In genomic region chr1:37678327-37679123, GRCm38 (mm10) we compare ENCODE assay signal across 9 mouse cellular contexts. TPM values are rescaled to one million over a fixed set of nuclear protein-coding genes. Genes with fewer than 3 reads are reported as not detected.
DNase-seq lines count a peak whose midpoint lies in the region; ATAC-seq and TF ChIP-seq lines count a peak whose summit lies in the region.
"Had no signal": no experiment of that assay in that cellular context is flagged by ENCODE, and none has a peak within 500 bp of the region (broad histone marks: within the 10 kb centered on the region; RNA-seq: fewer than 3 reads in every experiment).

No protein-coding gene starts in this region.

- H3K27me3 ChIP-seq in MEL (ENCODE audit: control insufficient read depth in 1 of 2, insufficient read depth in 2 of 2, low read length in 2 of 2), result peaks cover 2 to 4% of the 10 kb centered on the region in 2 experiments
- no peaks in the 10 kb centered on the region for H3K27me3 ChIP-seq in embryonic facial prominence, embryonic 14.5 days (replicated peaks; ENCODE audit: control insufficient read depth, insufficient read depth, low read length)
- H3K27me3 ChIP-seq in heart, embryonic 15.5 days, result no peaks in the 10 kb centered on the region; the same call in 1 of the 2 replicates
- H3K27me3 ChIP-seq: neural tube, embryonic 13.5 days had no signal

- DNase-seq in MEL (ENCODE audit: low read depth, low spot score), result peak; percentile 69
- DNase-seq in adrenal gland, postnatal 4 days (ENCODE audit: low spot score in 2 of 2), result peak; percentile 58 to 74
- peak; percentile 79 for DNase-seq in embryonic facial prominence, embryonic 14.5 days (ENCODE audit: low spot score)
- DNase-seq in layer of hippocampus, postnatal 10 days (ENCODE audit: low spot score in 2 of 2), result peak; percentile 87 to 90
- DNase-seq in lung, postnatal 25 days (ENCODE audit: low spot score), result peak; percentile 75
- peak; percentile 89 for DNase-seq in right cerebral cortex, postnatal 4 days
- DNase-seq in urinary bladder, postnatal 36 days (ENCODE audit: low spot score in 2 of 2), result peak; percentile 74 to 78

- H3K36me3 ChIP-seq in MEL (ENCODE audit: control insufficient read depth in 1 of 2, insufficient read depth in 2 of 2, low read length in 2 of 2), result no peaks in the 10 kb centered on the region
- H3K36me3 ChIP-seq in embryonic facial prominence, embryonic 14.5 days (ENCODE audit: control insufficient read depth, insufficient read depth, low read length), result no peaks in the 10 kb centered on the region
- H3K36me3 ChIP-seq in heart, embryonic 15.5 days, result no peaks in the 10 kb centered on the region
- H3K36me3 ChIP-seq: neural tube, embryonic 13.5 days had no signal

- TF ChIP-seq RAD21 in MEL (IDR thresholded peaks at IDR 0.05; ENCODE audit: low read depth, low read length), result peak; percentile 73

- TF ChIP-seq CTCF in MEL (IDR thresholded peaks at IDR 0.05 in 2 of 3, conservative IDR thresholded peaks at IDR 0.05 in 1 of 3; ENCODE audit: control insufficient read depth in 1 of 3, insufficient read depth in 1 of 3, low read depth in 2 of 3, low read length in 3 of 3, poor library complexity in 1 of 3, severe bottlenecking in 1 of 3), result peak; percentile 86 to 96 (median 89)

- no peak overlapping the region for H3K4me3 ChIP-seq in MEL (ENCODE audit: control insufficient read depth in 1 of 2, insufficient read depth in 1 of 2, low read depth in 2 of 2, low read length in 2 of 2)
- H3K4me3 ChIP-seq in embryonic facial prominence, embryonic 14.5 days (ENCODE audit: low read depth, low read length), result no peak overlapping the region
- H3K4me3 ChIP-seq in heart, embryonic 15.5 days, result no peak overlapping the region
- H3K4me3 ChIP-seq: neural tube, embryonic 13.5 days had no signal

- no peak overlapping the region for H3K4me2 ChIP-seq in embryonic facial prominence, embryonic 14.5 days (ENCODE audit: low read depth, low read length)
- H3K4me2 ChIP-seq in heart, embryonic 15.5 days, result no peak overlapping the region
- H3K4me2 ChIP-seq: neural tube, embryonic 13.5 days had no signal

- H3K9me3 ChIP-seq in MEL (replicated peaks; ENCODE audit: insufficient read depth, low read length), result no peaks in the 10 kb centered on the region
- H3K9me3 ChIP-seq in embryonic facial prominence, embryonic 14.5 days (ENCODE audit: control insufficient read depth, low read length), result no peaks in the 10 kb centered on the region
- H3K9me3 ChIP-seq in heart, embryonic 15.5 days (replicated peaks), result no peaks in the 10 kb centered on the region
- H3K9me3 ChIP-seq: neural tube, embryonic 13.5 days had no signal

- TF ChIP-seq POLR2A in MEL (IDR thresholded peaks at IDR 0.05; ENCODE audit: control insufficient read depth in 1 of 2, insufficient read depth in 1 of 2, low read depth in 1 of 2, low read length in 2 of 2, poor library complexity in 1 of 2), result no peak

- H3K79me2 ChIP-seq in MEL (ENCODE audit: control insufficient read depth, insufficient read depth, low read length, poor library complexity), result no peaks in the 10 kb centered on the region

- TF ChIP-seq EP300 in MEL (IDR thresholded peaks at IDR 0.05; ENCODE audit: low read depth in 1 of 2, low read length in 2 of 2), result no peak

- H3K9ac ChIP-seq in MEL (ENCODE audit: control insufficient read depth, low read depth, low read length, poor library complexity, severe bottlenecking), result no peak overlapping the region
- H3K9ac ChIP-seq in embryonic facial prominence, embryonic 14.5 days (ENCODE audit: low read depth, low read length), result no peak overlapping the region
- H3K9ac ChIP-seq in heart, embryonic 15.5 days, result no peak overlapping the region
- H3K9ac ChIP-seq: neural tube, embryonic 13.5 days had no signal

- WGBS in embryonic facial prominence, embryonic 14.5 days, result 65% methylated on average over 9 of the region's 9 CpGs
- WGBS in heart, embryonic 15.5 days, result 68% methylated on average over 9 of the region's 9 CpGs

- peak; percentile 70 for ATAC-seq in embryonic facial prominence, embryonic 14.5 days (ENCODE audit: low read depth)
- peak; percentile 70; the same call in 1 of the 2 replicates for ATAC-seq in heart, embryonic 15.5 days (replicated peaks; ENCODE audit: insufficient number of reproducible peaks, insufficient read depth, low FRiP score, low read depth)

- H3K4me1 ChIP-seq in MEL (ENCODE audit: control insufficient read depth in 1 of 2, insufficient read depth in 2 of 2, low read length in 2 of 2), result no peaks in the 10 kb centered on the region
- H3K4me1 ChIP-seq in embryonic facial prominence, embryonic 14.5 days (ENCODE audit: control insufficient read depth, insufficient read depth, low read length), result no peaks in the 10 kb centered on the region
- peaks cover 7% of the 10 kb centered on the region; the same call in 1 of the 2 replicates for H3K4me1 ChIP-seq in heart, embryonic 15.5 days (replicated peaks)
- H3K4me1 ChIP-seq: neural tube, embryonic 13.5 days had no signal

- no peak overlapping the region for H3K27ac ChIP-seq in MEL (ENCODE audit: control insufficient read depth, low read depth, low read length)
- no peak overlapping the region for H3K27ac ChIP-seq in embryonic facial prominence, embryonic 14.5 days (replicated peaks; ENCODE audit: low read depth, low read length)
- 0 out of 2 replicates have a peak overlapping the region, but pooled peaks have one; percentile 0 for H3K27ac ChIP-seq in heart, embryonic 15.5 days
- H3K27ac ChIP-seq: neural tube, embryonic 13.5 days had no signal

TF ChIP-seq in MEL, 35 proteins besides CTCF, POLR2A, EP300 and RAD21:
- TF ChIP-seq ETS1 (IDR thresholded peaks at IDR 0.05; ENCODE audit: low read depth, low read length) (no peak), USF1 (IDR thresholded peaks at IDR 0.05; ENCODE audit: low read depth, low read length) (no peak), KAT2A (conservative IDR thresholded peaks at IDR 0.05; ENCODE audit: low read depth, low read length) (no peak), E2F4 (IDR thresholded peaks at IDR 0.05; ENCODE audit: borderline replicate concordance, low read depth, low read length) (no peak), NRF1 (IDR thresholded peaks at IDR 0.05; ENCODE audit: insufficient read depth, low read depth, low read length, poor library complexity, severe bottlenecking) (no peak), HCFC1 (IDR thresholded peaks at IDR 0.05; ENCODE audit: low read depth, low read length) (no peak), SMC3 (IDR thresholded peaks at IDR 0.05; ENCODE audit: low read depth, low read length) (peak; percentile 93), ZC3H11A (IDR thresholded peaks at IDR 0.05; ENCODE audit: low read depth, low read length) (peak; percentile 63), NELFE (IDR thresholded peaks at IDR 0.05; ENCODE audit: low read depth, low read length) (no peak), MXI1 (IDR thresholded peaks at IDR 0.05; ENCODE audit: low read depth, low read length) (no peak), MAFK (IDR thresholded peaks at IDR 0.05; ENCODE audit: borderline replicate concordance, low read depth, low read length) (no peak), POLR2AphosphoS5 (IDR thresholded peaks at IDR 0.05; ENCODE audit: borderline replicate concordance, low read depth, low read length) (no peak), CHD2 (IDR thresholded peaks at IDR 0.05; ENCODE audit: low read length) (no peak), TAL1 (IDR thresholded peaks at IDR 0.05; ENCODE audit: low read length) (no peak), MYB (IDR thresholded peaks at IDR 0.05; ENCODE audit: low read depth, low read length) (no peak), TBP (IDR thresholded peaks at IDR 0.05; ENCODE audit: low read depth, low read length) (no peak), ELF1 (IDR thresholded peaks at IDR 0.05; ENCODE audit: low read depth, low read length) (no peak)

RNA-seq across cellular contexts. Expression of gene 2010300C02Rik, which starts 41.4 kb away (rescaled TPM):
- not detected in 2 replicates for total RNA-seq in MEL (2012; rRNA removed)
- polyA plus RNA-seq in MEL (2012; ENCODE audit: insufficient read depth in 1 of 2, insufficient read length in 2 of 2, low read depth in 1 of 2, low replicate concordance in 2 of 2, missing spikeins in 1 of 2), result not detected
- total RNA-seq in adrenal gland, postnatal 4 days (2021), result 1 to 10 TPM; 4.6 to 6.1 TPM
- 4.6 and 6.5 TPM in 2 replicates for polyA plus RNA-seq in embryonic facial prominence, embryonic 14.5 days (2014; fragmentation: Nextera tagmentation; extraction: Ambion mirVana)
- 3.2 and 6.7 TPM in 2 replicates for polyA plus RNA-seq in heart, embryonic 15.5 days (2015; fragmentation: Nextera tagmentation; extraction: Ambion mirVana)
- 100 to 1,000 TPM; 151 to 166 TPM for total RNA-seq in layer of hippocampus, postnatal 10 days (2021)

Comparison
In these comparisons a context has a peak if more than half of its experiments do, and no peak if none do; other contexts are left out.
1. RNA of gene 2010300C02Rik, which starts 41.4 kb away (total RNA-seq): 151 to 166 TPM in layer of hippocampus, postnatal 10 days; 4.6 to 6.1 TPM in adrenal gland, postnatal 4 days and not detected in MEL; every median in the first group is over 10 times any median in the second.
2. Peak in every context shown above with its lines, with median percentiles within 50 percentile points of each other: DNase-seq.